Mouse (Mus musculus) c-Kit-positive CD71-positive TER-119-positive erythroid progenitor cells, embryonic 14.5 days (primary cell): ENCODE results near the gene Lst1.

ENCODE experiments used
- DNase-seq: peaks from one replicate; pipeline ENCODE4 v3.0.0-alpha.2; 2013; ENCODE audit warnings: low spot score

The Lst1 gene

GRCm38 (mm10) chr17:35158850-35159593 is 29.2 kb downstream of the Lst1 start:
- no peak for DNase-seq

DNA sequence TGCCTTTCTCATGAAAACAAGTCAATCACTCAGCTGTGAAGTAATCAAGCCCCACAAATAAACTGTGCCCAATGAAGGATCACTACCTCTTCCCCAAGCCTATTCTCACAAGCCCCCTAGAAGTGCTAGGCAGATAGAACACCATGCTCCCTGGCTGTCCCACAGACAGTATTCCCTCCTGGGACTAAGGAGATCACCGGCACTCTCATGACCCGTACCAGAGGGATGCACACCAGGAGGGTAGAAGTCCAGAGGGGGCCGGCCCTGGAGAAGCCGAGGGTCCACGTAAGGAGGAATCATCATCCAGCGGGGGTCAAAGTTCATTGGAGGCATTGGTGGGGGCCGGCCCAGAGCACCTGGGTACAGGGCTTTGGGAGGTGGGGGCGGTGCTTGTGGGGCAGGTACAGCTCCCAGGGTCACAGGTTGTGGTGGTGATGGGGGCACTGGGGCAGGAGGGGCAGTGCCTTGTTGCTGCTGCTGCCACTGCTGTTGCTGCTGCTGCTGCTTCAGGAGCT is 30.5 kb downstream of the Lst1 start:
- DNase-seq, result no peak

DNA sequence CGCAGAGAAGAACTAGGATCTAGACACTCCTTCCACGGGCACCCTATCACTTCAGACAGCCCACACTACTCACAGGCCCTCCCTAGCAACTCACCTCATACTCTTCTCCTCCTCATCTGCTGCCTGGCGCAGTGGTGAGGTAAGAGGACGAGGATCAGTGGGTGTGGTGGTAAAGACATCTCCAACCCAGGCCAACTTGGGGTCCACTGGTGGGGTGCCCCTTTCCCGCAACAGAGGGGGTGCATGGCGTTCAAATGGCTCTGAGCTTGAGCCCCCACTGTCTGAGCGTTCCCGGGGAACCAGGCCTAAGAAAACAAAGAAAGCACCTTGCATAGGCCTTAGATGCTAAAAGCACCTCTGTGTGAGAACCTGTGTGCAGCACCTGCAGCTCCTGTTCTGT is 31.0 kb downstream of the Lst1 start:
- DNase-seq, result no peak

- DNase-seq, result no peak
Measured at GRCm38 (mm10) chr17:35156461-35157200, 31.6 kb downstream of the Lst1 start.

GRCm38 (mm10) chr17:35155451-35155850 is 32.8 kb downstream of the Lst1 start:
- no peak for DNase-seq

- DNase-seq, result no peak
Measured at GRCm38 (mm10) chr17:35154616-35155015, 33.6 kb downstream of the Lst1 start.

GRCm38 (mm10) chr17:35153931-35154330 is 34.3 kb downstream of the Lst1 start:
- no peak for DNase-seq

DNA sequence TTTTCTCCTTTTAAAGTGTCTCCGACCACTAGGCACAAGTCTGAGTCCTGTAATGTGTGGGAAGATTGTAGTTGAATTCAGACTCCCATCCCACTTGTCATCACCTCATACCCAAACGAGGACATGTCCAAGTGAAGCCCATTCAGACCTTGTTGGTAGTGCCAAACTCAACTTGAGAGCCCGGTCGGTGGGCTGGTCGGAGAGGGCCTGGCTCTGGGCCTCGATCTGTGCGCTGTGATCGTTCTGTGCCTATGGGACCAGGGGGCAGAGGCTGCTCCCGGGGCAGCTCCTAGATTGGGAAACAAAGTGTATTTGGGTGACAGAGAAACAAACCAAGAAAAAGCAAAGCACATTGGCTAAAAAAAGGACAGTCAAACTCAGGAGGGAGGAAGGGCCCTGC is 35.2 kb downstream of the Lst1 start:
- DNase-seq, result no peak

- no peak for DNase-seq
Measured at GRCm38 (mm10) chr17:35152121-35152520, 36.1 kb downstream of the Lst1 start.

DNA sequence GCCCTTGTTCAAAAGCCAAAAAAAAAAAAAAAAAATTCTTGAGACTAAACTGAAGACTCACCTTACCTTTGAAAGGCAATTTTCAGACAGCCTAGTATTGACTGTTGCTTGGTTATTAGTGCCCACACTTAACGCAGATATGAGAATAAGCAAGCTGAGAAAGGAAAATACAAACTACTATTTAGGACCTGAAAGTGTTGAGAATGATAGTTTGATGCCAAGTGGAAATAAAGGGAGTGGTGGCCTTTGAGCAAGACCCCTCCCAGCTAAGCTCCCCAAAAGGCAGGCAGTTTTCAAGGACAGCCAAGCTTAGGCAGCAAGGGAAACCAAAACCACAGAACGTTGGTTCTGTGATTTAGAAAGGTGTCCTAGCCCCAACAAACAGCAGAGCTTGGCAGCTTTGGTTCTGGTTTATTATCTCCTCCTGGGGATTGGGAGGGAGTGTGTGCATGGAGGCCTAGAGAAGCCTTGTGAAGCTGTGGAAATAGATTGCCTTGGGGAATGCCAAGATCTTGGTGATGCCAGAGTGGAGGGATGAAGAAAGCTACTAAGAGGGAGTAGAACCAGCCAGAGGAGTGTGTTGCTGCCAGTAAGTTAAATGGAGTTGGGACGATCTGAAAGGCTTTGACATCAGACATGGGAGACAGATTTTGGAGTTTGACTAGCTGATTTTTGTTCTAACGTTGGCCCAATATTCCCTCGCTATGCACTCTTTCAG is 40.2 kb downstream of the Lst1 start:
- no peak for DNase-seq

- no peak for DNase-seq
Measured at GRCm38 (mm10) chr17:35147348-35147747, 40.9 kb downstream of the Lst1 start.

DNA sequence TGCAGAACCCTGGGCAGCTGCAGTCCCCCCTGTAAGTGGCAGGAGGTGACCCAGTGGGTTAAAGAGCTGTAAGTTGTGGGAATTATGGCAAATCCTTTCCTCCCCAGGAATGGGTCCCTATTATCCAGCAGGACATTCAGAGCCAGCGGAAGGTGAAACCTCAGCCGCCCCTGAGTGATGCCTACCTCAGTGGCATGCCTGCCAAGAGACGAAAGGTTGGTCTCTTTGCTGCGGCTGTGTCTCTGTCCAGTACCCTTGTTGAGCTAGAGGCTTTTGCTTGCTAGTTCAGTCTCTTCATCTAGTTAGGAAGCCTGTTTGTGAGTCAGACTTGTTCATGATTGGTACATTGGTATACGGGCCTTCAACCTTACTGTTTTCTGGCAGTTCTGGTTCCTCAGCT is 42.1 kb downstream of the Lst1 start:
- DNase-seq, result no peak

DNA sequence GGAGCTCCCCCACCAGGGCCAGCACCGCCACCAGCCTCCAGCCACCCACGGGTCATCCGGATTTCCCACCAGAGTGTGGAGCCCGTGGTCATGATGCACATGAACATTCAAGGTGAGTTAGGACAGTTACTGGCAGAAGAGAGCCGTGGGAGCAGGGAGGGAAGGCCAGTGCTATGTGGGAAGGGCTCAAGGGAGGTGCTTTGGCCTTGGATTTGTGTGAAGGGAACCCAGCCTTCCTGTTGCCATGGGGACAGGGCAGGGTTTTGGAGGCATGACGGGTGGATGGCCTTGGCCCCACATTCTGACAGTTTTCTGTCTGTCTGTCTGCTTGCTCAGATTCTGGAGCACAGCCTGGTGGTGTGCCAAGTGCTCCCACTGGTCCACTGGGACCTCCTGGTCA is 46.3 kb downstream of the Lst1 start:
- no peak for DNase-seq

GRCm38 (mm10) chr17:35140490-35140996 is 47.7 kb downstream of the Lst1 start:
- no peak for DNase-seq

- no peak for DNase-seq
Measured at GRCm38 (mm10) chr17:35139269-35139668, 49.0 kb downstream of the Lst1 start.

DNA sequence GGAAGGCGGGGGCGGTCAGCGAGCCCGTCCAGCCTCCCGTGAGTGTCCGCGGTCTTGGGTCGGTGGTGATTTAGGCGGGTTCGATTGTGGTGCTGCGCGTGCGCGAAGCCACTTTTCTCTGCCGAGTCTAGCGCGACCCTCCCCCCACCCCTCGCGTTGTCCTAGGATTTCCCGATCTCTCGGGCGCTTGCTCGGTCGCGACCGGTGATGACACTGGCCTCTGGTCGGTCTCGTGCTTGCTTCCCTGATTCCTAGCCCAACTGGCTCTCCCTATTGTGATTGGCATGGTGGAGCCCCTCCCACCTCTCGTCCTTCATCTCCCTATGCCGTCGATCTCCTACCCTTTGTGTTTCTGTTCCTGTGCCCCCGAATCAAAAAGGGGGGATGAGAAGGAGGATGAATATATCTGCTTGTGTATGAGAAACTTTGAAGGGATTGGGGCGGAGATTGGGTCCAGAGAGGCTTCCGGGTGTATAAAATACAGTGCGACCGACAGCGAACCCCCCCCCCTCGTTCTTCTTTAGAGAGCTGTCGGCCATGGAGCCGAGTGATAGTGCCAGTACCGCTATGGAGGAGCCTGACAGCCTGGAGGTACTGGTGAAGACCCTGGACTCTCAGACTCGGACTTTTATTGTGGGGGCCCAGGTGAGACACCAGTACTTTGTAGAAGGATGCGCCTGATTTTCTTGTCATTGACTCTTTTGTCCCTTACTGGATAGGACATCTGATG is 52.5 kb downstream of the Lst1 start:
- peak; percentile 65 for DNase-seq
